Mouse (Mus musculus): ENCODE measurements around the gene Ncbp1. TPM values are rescaled to one million over a fixed set of nuclear protein-coding genes. Genes with fewer than 3 reads are reported as not detected.

Ncbp1 gene
- polyA plus RNA-seq, 1 experiment from 2014 or later, result 37.4 TPM

- WGBS, result 71% methylated on average over 10 of the region's 10 CpGs
Observed at GRCm38 (mm10) chr4:46102078-46102769, 36.2 kb upstream of the Ncbp1 start.

DNA sequence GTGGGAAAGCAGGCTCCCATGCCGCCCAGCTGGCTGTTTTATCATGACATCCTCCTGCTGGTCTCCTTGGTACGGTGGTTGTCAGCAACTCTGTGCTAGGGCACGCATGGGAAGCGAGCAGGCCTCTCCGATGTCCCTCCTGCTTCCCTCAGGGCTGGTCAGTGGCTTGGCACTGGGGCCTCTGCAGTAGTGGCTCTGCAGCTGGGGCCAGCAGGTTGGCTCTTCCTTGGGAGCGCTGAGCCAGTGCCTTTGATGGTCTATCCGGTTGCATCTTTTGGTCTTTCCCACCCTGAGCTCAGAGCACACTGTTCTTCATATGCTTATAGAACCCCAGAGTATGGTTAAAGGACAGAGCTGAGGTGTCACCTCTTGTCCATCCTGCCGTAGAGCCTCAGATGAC lies 28.3 kb upstream of the Ncbp1 start:
- H3K36me3 ChIP-seq, result peaks cover 56% of the 10 kb centered on the region
- H3K4me3 ChIP-seq, result no peak overlapping the region
- no peak overlapping the region for H3K27ac ChIP-seq
- 67% methylated on average over 8 of the region's 8 CpGs for WGBS
- H3K4me1 ChIP-seq (replicated peaks), result no peaks in the 10 kb centered on the region
- no peaks in the 10 kb centered on the region for H3K27me3 ChIP-seq
- no peak overlapping the region for H3K9ac ChIP-seq
- no peaks in the 10 kb centered on the region for H3K9me3 ChIP-seq (replicated peaks)
- no peak overlapping the region for H3K4me2 ChIP-seq
- ATAC-seq (replicated peaks; ENCODE audit: insufficient number of reproducible peaks, insufficient read depth, low FRiP score, low read depth), result no peak

More at GRCm38 (mm10) chr4:46102078-46102769, 36.2 kb upstream of the Ncbp1 start:
- Histone ChIP-seq H3K27me3 (no peaks in the 10 kb centered on the region), H3K27ac (no peak overlapping the region), H3K4me3 (no peak overlapping the region), H3K9me3 (replicated peaks) (no peaks in the 10 kb centered on the region), H3K4me1 (replicated peaks) (peaks cover 31% of the 10 kb centered on the region), H3K9ac (no peak overlapping the region), H3K36me3 (peaks cover 39% of the 10 kb centered on the region), H3K4me2 (no peak overlapping the region)
- 0 out of 2 replicates have a peak, but pooled peaks have one; percentile 31 for ATAC-seq (replicated peaks; ENCODE audit: insufficient number of reproducible peaks, insufficient read depth, low FRiP score, low read depth)

- ATAC-seq (replicated peaks; ENCODE audit: insufficient number of reproducible peaks, insufficient read depth, low FRiP score, low read depth), result no peak
- no peak overlapping the region for H3K4me3 ChIP-seq
- H3K4me2 ChIP-seq, result no peak overlapping the region
- H3K4me1 ChIP-seq (replicated peaks), result no peaks in the 10 kb centered on the region; the same call in 1 of the 2 replicates
- 50% methylated on average over 3 of the region's 3 CpGs for WGBS
- no peak overlapping the region for H3K9ac ChIP-seq
- H3K27ac ChIP-seq, result no peak overlapping the region
- H3K27me3 ChIP-seq, result no peaks in the 10 kb centered on the region
- peaks cover 61% of the 10 kb centered on the region for H3K36me3 ChIP-seq
- H3K9me3 ChIP-seq (replicated peaks), result no peaks in the 10 kb centered on the region
Observed at GRCm38 (mm10) chr4:46111361-46111760, 27.1 kb upstream of the Ncbp1 start.

- 54% methylated on average over 1 of the region's 1 CpGs for WGBS
- no peak for ATAC-seq (replicated peaks; ENCODE audit: insufficient number of reproducible peaks, insufficient read depth, low FRiP score, low read depth)
- Histone ChIP-seq H3K9ac (no peak overlapping the region), H3K36me3 (peaks cover 80% of the 10 kb centered on the region), H3K4me1 (replicated peaks) (peaks cover 4% of the 10 kb centered on the region; the same call in 1 of the 2 replicates), H3K4me2 (no peak overlapping the region), H3K4me3 (no peak overlapping the region), H3K27me3 (no peaks in the 10 kb centered on the region), H3K27ac (no peak overlapping the region), H3K9me3 (replicated peaks) (no peaks in the 10 kb centered on the region)
Observed at GRCm38 (mm10) chr4:46115308-46115707, 23.1 kb upstream of the Ncbp1 start.

DNA sequence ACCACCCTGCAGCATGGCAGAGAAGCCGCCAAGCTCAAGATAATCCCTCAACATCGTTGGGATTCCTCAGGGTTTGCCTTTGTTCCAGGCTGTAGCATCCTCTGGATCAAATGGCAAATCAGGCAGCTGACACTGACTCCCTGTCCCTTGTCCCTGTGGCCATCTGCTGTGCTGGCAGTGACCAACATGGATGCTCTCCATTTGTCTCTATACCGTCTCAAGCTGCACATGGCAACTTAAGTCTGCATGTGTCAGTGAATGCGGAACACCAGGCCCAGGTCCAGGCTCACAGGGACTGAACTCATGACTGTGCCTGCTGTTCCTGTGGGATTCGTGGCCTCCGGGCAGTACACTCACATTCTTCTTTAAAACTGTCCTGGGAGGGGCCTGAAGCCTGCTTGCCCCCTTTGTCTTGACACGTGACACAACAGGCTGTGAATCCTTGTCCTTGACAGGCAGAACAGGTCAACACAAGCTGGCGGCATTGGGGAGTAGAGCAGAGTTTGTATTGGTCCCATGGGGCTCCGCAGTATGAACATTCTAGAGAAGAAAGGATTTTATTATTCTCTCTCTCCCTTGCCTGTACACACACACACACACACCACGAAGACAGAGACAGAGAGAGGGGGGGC lies 21.8 kb upstream of the Ncbp1 start:
- H3K9me3 ChIP-seq (replicated peaks), result no peaks in the 10 kb centered on the region

GRCm38 (mm10) chr4:46117536-46117935 lies 20.9 kb upstream of the Ncbp1 start:
- H3K4me2 ChIP-seq, result no peak overlapping the region
- peaks cover 4% of the 10 kb centered on the region; the same call in 1 of the 2 replicates for H3K4me1 ChIP-seq (replicated peaks)
- H3K27me3 ChIP-seq, result no peaks in the 10 kb centered on the region
- 92% methylated on average over 4 of the region's 4 CpGs for WGBS
- 0 out of 2 replicates have a peak overlapping the region, but pooled peaks have one; percentile 30 for H3K27ac ChIP-seq
- peaks cover 84% of the 10 kb centered on the region for H3K36me3 ChIP-seq
- no peak for ATAC-seq (replicated peaks; ENCODE audit: insufficient number of reproducible peaks, insufficient read depth, low FRiP score, low read depth)
- no peak overlapping the region for H3K4me3 ChIP-seq
- H3K9ac ChIP-seq, result no peak overlapping the region
- no peaks in the 10 kb centered on the region for H3K9me3 ChIP-seq (replicated peaks)

More for the DNA sequence above, 21.8 kb upstream of the Ncbp1 start:
- Histone ChIP-seq H3K4me3 (no peak overlapping the region), H3K9ac (no peak overlapping the region), H3K27ac (peak overlapping the region; percentile 30; the same call in 1 of the 2 replicates), H3K4me2 (no peak overlapping the region), H3K27me3 (no peaks in the 10 kb centered on the region), H3K4me1 (replicated peaks) (peaks cover 4% of the 10 kb centered on the region; the same call in 1 of the 2 replicates), H3K36me3 (peaks cover 83% of the 10 kb centered on the region)
- no peak for ATAC-seq (replicated peaks; ENCODE audit: insufficient number of reproducible peaks, insufficient read depth, low FRiP score, low read depth)
- WGBS, result 60% methylated on average over 10 of the region's 10 CpGs

DNA sequence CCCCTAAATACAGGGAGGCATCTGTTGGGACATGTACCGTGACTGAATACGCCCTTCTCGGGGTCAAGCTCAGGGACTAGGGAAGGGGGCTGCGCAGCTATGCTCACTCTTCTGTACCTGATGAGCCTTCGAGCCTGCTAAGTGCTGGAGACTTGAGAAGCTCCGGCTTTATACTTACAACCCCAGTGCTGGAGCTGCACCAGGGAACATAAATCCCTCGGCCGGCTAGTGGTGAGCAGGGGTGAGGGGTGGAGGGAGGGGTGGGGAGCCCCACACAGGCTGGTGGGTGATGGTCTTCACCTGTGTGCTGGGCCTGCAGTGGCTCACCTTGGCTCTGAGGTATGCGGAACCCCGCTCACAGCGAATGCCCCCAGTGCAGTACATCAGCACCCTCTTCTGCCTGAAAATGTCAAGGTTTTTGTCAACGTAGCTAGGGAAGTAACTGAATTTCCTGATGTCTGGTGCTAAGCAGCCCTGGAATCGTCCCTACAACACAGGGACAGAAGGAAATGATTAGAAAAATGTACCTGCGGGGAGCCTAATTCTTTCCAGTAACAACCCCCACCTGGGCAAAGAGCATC lies 18.8 kb upstream of the Ncbp1 start:
- Histone ChIP-seq H3K4me3 (no peak overlapping the region), H3K9ac (no peak overlapping the region), H3K4me1 (replicated peaks) (peaks cover 4% of the 10 kb centered on the region; the same call in 1 of the 2 replicates), H3K27me3 (no peaks in the 10 kb centered on the region), H3K9me3 (replicated peaks) (no peaks in the 10 kb centered on the region), H3K36me3 (peaks cover 81% of the 10 kb centered on the region), H3K4me2 (no peak overlapping the region), H3K27ac (no peak overlapping the region)
- 84% methylated on average over 14 of the region's 14 CpGs for WGBS
- ATAC-seq (replicated peaks; ENCODE audit: insufficient number of reproducible peaks, insufficient read depth, low FRiP score, low read depth), result no peak

DNA sequence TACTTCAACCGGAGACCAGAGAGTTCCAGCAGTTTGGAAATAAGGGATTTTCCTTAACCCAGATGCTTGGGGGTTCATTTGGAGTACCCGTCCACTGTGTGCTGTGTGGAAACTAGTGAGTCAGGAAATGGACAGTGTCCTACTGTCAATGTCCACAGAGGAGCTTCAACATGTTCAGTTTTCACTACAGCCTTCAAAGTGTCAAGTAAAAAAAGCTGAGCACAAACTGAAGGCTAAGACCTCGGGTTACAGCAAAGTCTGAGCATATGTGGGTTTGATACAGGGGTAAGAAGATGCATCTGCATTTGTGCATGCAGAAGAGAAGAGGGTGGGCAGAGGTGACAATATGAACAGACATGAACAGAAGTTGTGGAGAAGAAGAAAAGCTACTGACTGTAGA lies 17.6 kb upstream of the Ncbp1 start:
- no peak overlapping the region for H3K4me2 ChIP-seq
- no peaks in the 10 kb centered on the region for H3K27me3 ChIP-seq
- no peak overlapping the region for H3K27ac ChIP-seq
- H3K36me3 ChIP-seq, result peaks cover 82% of the 10 kb centered on the region
- H3K9ac ChIP-seq, result no peak overlapping the region
- peaks cover 4% of the 10 kb centered on the region; the same call in 1 of the 2 replicates for H3K4me1 ChIP-seq (replicated peaks)
- no peak for ATAC-seq (replicated peaks; ENCODE audit: insufficient number of reproducible peaks, insufficient read depth, low FRiP score, low read depth)
- no peaks in the 10 kb centered on the region for H3K9me3 ChIP-seq (replicated peaks)
- 75% methylated on average over 3 of the region's 3 CpGs for WGBS
- no peak overlapping the region for H3K4me3 ChIP-seq

GRCm38 (mm10) chr4:46123358-46123757 lies 15.1 kb upstream of the Ncbp1 start:
- H3K4me2 ChIP-seq, result no peak overlapping the region
- H3K27ac ChIP-seq, result no peak overlapping the region
- H3K9ac ChIP-seq, result no peak overlapping the region
- H3K4me1 ChIP-seq (replicated peaks), result no peaks in the 10 kb centered on the region
- WGBS, result 92% methylated on average over 6 of the region's 6 CpGs
- no peaks in the 10 kb centered on the region for H3K9me3 ChIP-seq (replicated peaks)
- peaks cover 76% of the 10 kb centered on the region for H3K36me3 ChIP-seq
- no peak overlapping the region for H3K4me3 ChIP-seq
- ATAC-seq (replicated peaks; ENCODE audit: insufficient number of reproducible peaks, insufficient read depth, low FRiP score, low read depth), result no peak
- H3K27me3 ChIP-seq, result no peaks in the 10 kb centered on the region

DNA sequence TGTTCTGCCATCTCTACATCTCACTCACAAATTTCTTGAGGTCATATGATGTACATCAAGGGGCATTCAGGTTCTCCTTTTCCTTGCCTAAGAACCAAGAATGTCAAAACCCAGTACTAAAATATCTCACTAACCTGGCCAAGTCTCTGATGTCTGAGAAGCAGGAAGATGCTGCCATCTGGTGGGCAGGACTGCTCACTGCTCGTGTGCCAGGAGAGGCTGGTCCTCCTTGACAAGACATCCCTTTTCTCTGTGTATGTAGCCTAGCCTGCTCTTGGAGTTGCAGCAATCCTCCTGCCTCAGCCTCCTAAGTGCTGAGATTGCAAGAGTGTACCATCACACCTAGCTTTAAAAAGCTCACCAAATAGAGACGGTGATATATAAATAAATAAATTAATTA lies 11.9 kb upstream of the Ncbp1 start:
- 47% methylated on average over 2 of the region's 2 CpGs for WGBS
- no peak overlapping the region for H3K27ac ChIP-seq
- no peak for ATAC-seq (replicated peaks; ENCODE audit: insufficient number of reproducible peaks, insufficient read depth, low FRiP score, low read depth)
- H3K4me2 ChIP-seq, result no peak overlapping the region
- H3K9ac ChIP-seq, result no peak overlapping the region
- no peak overlapping the region for H3K4me3 ChIP-seq
- H3K36me3 ChIP-seq, result peaks cover 70% of the 10 kb centered on the region
- no peaks in the 10 kb centered on the region for H3K4me1 ChIP-seq (replicated peaks)
- H3K27me3 ChIP-seq, result no peaks in the 10 kb centered on the region
- no peaks in the 10 kb centered on the region for H3K9me3 ChIP-seq (replicated peaks)

GRCm38 (mm10) chr4:46129311-46130004 lies 9.0 kb upstream of the Ncbp1 start:
- Histone ChIP-seq H3K36me3 (peaks cover 66% of the 10 kb centered on the region), H3K4me1 (replicated peaks) (no peaks in the 10 kb centered on the region), H3K4me3 (no peak overlapping the region), H3K27me3 (no peaks in the 10 kb centered on the region), H3K9me3 (replicated peaks) (no peaks in the 10 kb centered on the region), H3K4me2 (no peak overlapping the region), H3K27ac (no peak overlapping the region), H3K9ac (no peak overlapping the region)
- 90% methylated on average over 8 of the region's 8 CpGs for WGBS
- no peak for ATAC-seq (replicated peaks; ENCODE audit: insufficient number of reproducible peaks, insufficient read depth, low FRiP score, low read depth)
